Mouse (Mus musculus) limb, embryonic 11.5 days (tissue): ENCODE measurements at regions not wholly inside any gene's neighbourhood (a gene's known extent, or its start where the extent isn't known, plus 50 kb on each side); places are given as distances from the start of the nearest gene placed in this dataset.

Experiments
- ATAC-seq: fragments of 200-750 bp; cut with Nextera tagmentation; 2 replicates; pipeline ENCODE4 v1.8.0; 2017; ENCODE audit warnings: low read depth; ENCODE audit not compliant: insufficient number of reproducible peaks, low FRiP score, low TSS enrichment
- DNase-seq: peaks from one replicate; pipeline ENCODE4 v3.0.0-alpha.2; 2015; ENCODE audit warnings: low spot score
- H3K27ac ChIP-seq: fragments of 300-500 bp; sonication (generic); replicated peaks from 2 replicates; pipeline ENCODE4 v1.5.1; 2014; ENCODE audit warnings: low read depth, mild to moderate bottlenecking, low read length
- H3K27me3 ChIP-seq: fragments of 300-500 bp; sonication (generic); 2 replicates; pipeline ENCODE4 v1.6.1; 2014; ENCODE audit warnings: mild to moderate bottlenecking, low read length, mixed read lengths; ENCODE audit not compliant: control insufficient read depth, insufficient read depth
- H3K36me3 ChIP-seq: fragments of 300-500 bp; sonication (generic); 2 replicates; pipeline ENCODE4 v1.6.1; 2014; ENCODE audit warnings: mild to moderate bottlenecking, low read length, moderate library complexity, mixed read lengths; ENCODE audit not compliant: control insufficient read depth, insufficient read depth
- H3K4me1 ChIP-seq: fragments of 300-500 bp; sonication (generic); 2 replicates; pipeline ENCODE4 v1.6.1; 2014; ENCODE audit warnings: low read length, mixed read lengths; ENCODE audit not compliant: control insufficient read depth, insufficient read depth
- H3K4me2 ChIP-seq: fragments of 300-500 bp; sonication (generic); 2 replicates; pipeline ENCODE4 v1.6.1; 2014; ENCODE audit warnings: low read depth, mild to moderate bottlenecking, moderate library complexity; ENCODE audit not compliant: severe bottlenecking
- H3K4me3 ChIP-seq: fragments of 300-500 bp; sonication (generic); 2 replicates; pipeline ENCODE4 v1.5.1; 2014; ENCODE audit warnings: low read depth, low read length
- H3K9ac ChIP-seq: fragments of 300-500 bp; sonication (generic); 2 replicates; pipeline ENCODE4 v1.6.1; 2014; ENCODE audit warnings: mild to moderate bottlenecking, low read length
- H3K9me3 ChIP-seq: fragments of 300-500 bp; sonication (generic); 2 replicates; pipeline ENCODE4 v1.6.1; 2016; ENCODE audit warnings: low read length; ENCODE audit not compliant: control insufficient read depth
- WGBS: fragments of 180-500 bp; shearing (Covaris S2); extraction: QIAGEN DNeasy Blood & Tissue Kit; methylation state at CpG from one replicate; pipeline ENCODE4 v1.1.7; 2014; 5-methylcytosine and 5-hydroxymethylcytosine counted together

DNA sequence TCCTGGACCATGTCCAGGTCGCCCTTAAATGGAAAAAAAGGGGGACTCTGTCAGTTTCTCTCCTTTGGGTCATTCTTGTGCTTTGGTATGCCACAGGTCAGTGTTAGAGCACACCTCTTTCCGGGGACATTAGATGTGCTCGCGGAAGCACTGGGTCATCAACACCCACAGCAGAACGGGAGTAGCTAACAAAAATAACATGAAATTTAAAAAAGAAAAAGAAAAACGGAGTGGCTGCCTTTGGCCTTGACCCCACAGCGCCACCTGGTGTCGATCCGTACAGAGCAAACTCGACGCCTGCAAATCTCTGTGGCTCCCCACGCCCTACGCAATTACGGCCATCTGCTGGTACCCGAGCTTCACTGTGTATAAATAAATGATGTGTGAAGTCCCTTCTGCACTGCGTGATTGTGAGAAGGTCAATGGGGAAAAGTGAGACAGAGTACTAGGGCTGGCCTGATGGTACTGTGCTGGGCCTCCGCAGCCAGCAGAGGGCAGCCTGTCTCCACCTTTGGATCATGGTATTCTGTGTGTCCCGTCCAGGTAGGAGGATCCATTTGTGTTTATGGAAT is 99.0 kb upstream of the Slc7a12 start:
- 14% methylated on average over 18 of the region's 18 CpGs for WGBS
- Histone ChIP-seq H3K27ac (no peak overlapping the region), H3K4me1 (no peaks in the 10 kb centered on the region), H3K4me2 (peak overlapping the region; percentile 31; the same call in 1 of the 2 replicates), H3K9me3 (no peaks in the 10 kb centered on the region), H3K9ac (no peak overlapping the region), H3K36me3 (no peaks in the 10 kb centered on the region), H3K27me3 (no peaks in the 10 kb centered on the region), H3K4me3 (no peak overlapping the region)
- ATAC-seq (peak; percentile 88; the same call in 1 of the 2 replicates), DNase-seq (peak; percentile 86)

- Histone ChIP-seq H3K9me3 (no peaks in the 10 kb centered on the region), H3K4me1 (no peaks in the 10 kb centered on the region), H3K4me2 (no peak overlapping the region), H3K27me3 (no peaks in the 10 kb centered on the region), H3K4me3 (no peak overlapping the region), H3K36me3 (no peaks in the 10 kb centered on the region), H3K27ac (no peak overlapping the region), H3K9ac (no peak overlapping the region)
- ATAC-seq (no peak), DNase-seq (no peak)
- 91% methylated on average over 1 of the region's 1 CpGs for WGBS
These were observed 89.8 kb upstream of the Slc7a12 start for GRCm38 (mm10) chr3:14390656-14391055.

DNA sequence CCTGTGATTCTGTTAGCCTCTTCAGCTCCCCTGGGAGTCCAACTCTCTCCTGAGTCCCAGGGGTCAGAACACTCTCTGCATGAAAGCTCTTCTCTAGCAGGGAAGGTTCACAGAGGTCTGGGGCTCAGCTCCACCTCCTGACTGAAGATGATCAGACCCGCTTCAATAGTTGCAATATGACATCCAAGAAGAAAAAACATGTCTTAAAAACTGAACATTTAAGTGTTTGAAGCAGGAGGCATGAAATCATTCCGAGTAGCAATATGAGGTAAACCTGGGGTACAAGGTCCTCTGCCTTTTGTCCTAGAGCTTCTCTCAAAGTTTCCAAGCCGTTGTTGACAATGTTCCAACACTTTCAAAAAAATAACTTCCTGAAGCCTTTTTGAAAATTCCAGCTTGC is 81.8 kb upstream of the Slc7a12 start:
- Histone ChIP-seq H3K9ac (no peak overlapping the region), H3K27me3 (no peaks in the 10 kb centered on the region), H3K4me3 (no peak overlapping the region), H3K4me2 (no peak overlapping the region), H3K27ac (no peak overlapping the region), H3K4me1 (no peaks in the 10 kb centered on the region), H3K9me3 (no peaks in the 10 kb centered on the region), H3K36me3 (no peaks in the 10 kb centered on the region)
- WGBS: 88% methylated on average over 3 of the region's 3 CpGs
- DNase-seq (no peak), ATAC-seq (no peak)

- Histone ChIP-seq H3K27me3 (no peaks in the 10 kb centered on the region), H3K4me2 (no peak overlapping the region), H3K36me3 (no peaks in the 10 kb centered on the region), H3K4me3 (no peak overlapping the region), H3K9me3 (no peaks in the 10 kb centered on the region), H3K27ac (no peak overlapping the region), H3K9ac (no peak overlapping the region), H3K4me1 (no peaks in the 10 kb centered on the region)
- DNase-seq (no peak), ATAC-seq (no peak)
- 73% methylated on average over 1 of the region's 1 CpGs for WGBS
These were observed 71.9 kb upstream of the Slc7a12 start for GRCm38 (mm10) chr3:14408435-14409125.
